Mouse (Mus musculus) small intestine, adult 2 months (tissue): ENCODE measurements around the gene Olfr1532-ps1.

ENCODE experiments used
- CTCF ChIP-seq: fragments of 200-500 bp; IDR thresholded peaks from 2 replicates; pipeline ENCODE4 v1.5.1; 2012; ENCODE audit warnings: low read depth, mild to moderate bottlenecking, control low read depth, inconsistent platforms, low read length, moderate library complexity, mixed read lengths; ENCODE audit not compliant: insufficient replicate concordance, insufficient read length; ENCODE audit errors: extremely low read depth
- POLR2A ChIP-seq: fragments of 200-500 bp; IDR thresholded peaks from 2 replicates; pipeline ENCODE4 v1.6.1; 2012; ENCODE audit warnings: low read depth, mild to moderate bottlenecking, control low read depth, inconsistent platforms, low read length, moderate library complexity

- TF ChIP-seq CTCF (no peak), POLR2A (no peak)
Observed at GRCm38 (mm10) chr7:106963837-106964236, 56.0 kb downstream of the Olfr1532-ps1 start, which contains the start of gene Olfr6.
